Mouse (Mus musculus) ovary, adult 18-20 months (tissue): Measurements from ENCODE around the gene Cpeb3.
"Not testable (repeated sequence)": the region's sequence is repeated elsewhere in the genome, so short reads cannot be mapped to it uniquely, and the experiment has no call there.

ENCODE experiments used
- DNase-seq: peaks from one replicate; pipeline ENCODE4 v3.0.0; 2022; ENCODE audit warnings: low spot score, mixed read lengths

Cpeb3 gene

DNA sequence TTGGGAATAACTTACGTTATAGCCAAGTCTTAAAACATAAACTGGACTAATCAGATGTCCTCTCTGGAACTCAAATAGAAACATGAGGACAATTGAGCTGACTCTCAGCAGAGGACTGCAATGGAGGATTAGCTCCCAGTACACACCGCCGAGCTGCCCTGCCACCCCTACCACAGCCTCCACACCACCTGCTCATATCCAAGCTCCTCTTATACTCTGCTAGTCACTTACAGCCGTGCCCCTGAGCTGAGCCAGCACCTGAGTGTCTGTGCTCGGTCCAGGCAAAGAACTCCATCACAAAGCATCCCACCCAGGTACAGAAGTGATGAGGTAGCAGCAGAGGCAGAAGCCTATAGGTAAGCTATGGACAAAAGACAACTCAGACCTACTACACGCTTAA, 129.2 kb downstream of the Cpeb3 start:
- DNase-seq: no peak

GRCm38 (mm10) chr19:37078571-37078970, 129.8 kb downstream of the Cpeb3 start:
- no peak for DNase-seq

GRCm38 (mm10) chr19:37078064-37078463, 130.3 kb downstream of the Cpeb3 start:
- DNase-seq: peak; percentile 57

- DNase-seq: not testable (repeated sequence)
Observed at GRCm38 (mm10) chr19:37077258-37077657, 131.1 kb downstream of the Cpeb3 start.

GRCm38 (mm10) chr19:37076646-37077045, 131.8 kb downstream of the Cpeb3 start:
- no peak for DNase-seq

- no peak for DNase-seq
Observed at GRCm38 (mm10) chr19:37076116-37076515, 132.3 kb downstream of the Cpeb3 start.

- no peak for DNase-seq
Observed at GRCm38 (mm10) chr19:37075690-37076089, 132.7 kb downstream of the Cpeb3 start.

DNA sequence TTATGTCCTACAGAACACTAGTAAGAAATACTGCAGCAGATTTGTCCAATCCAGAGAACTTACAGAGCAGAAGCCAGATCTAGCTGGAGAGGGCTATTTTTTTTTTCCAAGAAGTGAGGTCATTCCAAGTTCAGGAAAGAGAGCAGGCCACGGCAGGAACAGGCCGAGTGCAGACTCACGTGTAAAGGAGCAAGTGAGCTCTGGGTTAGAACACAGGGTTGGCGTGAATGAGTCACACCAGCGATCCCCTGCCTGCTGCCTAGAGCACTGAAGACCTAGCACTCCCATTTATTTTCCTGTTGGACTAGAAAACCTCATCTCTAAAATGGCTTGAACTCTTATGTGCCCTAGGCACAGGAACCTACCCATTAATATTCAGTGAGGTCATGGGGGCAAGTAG, 133.7 kb downstream of the Cpeb3 start:
- no peak for DNase-seq

GRCm38 (mm10) chr19:37074276-37074675, 134.1 kb downstream of the Cpeb3 start:
- no peak for DNase-seq

- DNase-seq: no peak
Observed at GRCm38 (mm10) chr19:37072871-37073629, 135.4 kb downstream of the Cpeb3 start.

GRCm38 (mm10) chr19:37069243-37069642, 139.2 kb downstream of the Cpeb3 start:
- no peak for DNase-seq

DNA sequence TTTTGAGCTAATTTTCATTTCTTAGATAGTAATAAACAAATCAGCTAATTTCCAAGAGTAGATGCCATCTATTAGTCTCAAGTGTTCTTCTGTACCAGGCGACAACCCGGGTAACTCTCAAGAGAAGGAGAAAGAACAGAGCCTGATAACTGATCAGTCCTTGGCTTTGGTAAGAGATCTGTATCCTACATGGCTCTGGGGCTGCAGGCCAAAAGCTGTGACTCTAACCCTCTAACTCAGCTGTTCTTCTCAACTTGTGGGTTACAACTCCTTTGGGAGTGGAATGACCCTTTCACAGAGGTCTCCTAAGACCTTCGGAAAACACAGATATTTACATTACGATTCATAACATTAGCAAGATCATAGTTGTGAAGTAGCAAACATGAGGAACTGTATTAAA, 148.3 kb downstream of the Cpeb3 start:
- no peak for DNase-seq

DNA sequence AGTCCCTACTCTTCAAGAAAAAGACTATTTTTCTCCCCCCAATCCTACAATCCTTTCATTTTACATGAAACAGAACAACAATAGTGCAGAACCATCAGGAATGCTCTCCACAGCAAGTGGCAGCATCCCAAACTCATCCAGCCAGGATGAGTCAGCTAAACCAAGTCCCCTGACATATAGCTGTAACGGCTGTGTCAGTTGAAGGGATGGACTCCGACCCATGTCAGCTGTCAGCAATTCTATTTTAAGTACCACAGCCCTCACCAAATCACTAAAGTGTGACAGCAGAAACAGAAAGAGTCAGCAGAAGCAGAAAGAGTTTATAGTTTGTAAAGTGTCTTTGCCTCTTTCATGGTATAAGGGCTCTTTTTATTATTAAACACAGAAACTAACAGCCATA, 148.8 kb downstream of the Cpeb3 start:
- DNase-seq: no peak

DNA sequence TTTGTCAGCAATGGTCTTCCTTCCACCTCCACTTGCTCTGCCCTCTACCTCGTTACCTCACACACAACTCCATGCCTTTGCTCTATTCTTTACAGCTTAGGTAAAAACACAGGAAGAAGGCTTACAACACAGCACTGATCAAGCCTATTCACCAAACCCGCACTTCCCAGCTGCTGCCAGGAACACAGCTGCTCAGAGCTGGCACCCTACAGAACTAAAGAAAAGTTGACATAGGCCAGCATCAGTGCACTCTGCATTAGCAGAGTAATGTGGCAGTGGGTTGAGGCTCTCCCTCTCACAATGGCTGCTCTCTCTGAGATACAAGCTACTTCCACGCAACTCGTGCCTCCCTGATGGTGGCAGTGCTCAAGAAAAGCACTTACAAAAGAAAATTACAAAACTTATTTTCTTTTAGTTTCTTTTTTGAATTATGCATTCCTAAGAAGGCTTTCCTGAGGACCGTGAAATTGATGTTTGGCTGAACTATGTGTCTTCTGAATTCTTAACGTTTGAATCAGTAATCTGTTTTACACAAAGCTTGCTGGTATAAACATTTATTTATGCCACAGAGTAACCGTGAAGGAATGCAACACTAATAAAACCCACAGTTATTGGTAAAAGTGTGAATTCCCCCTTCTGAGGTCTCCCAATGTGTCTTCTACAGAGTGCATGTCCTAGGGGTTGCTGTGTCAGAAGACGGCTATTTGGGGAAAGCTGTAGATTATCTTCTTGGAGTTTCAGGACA, 151.1 kb downstream of the Cpeb3 start:
- DNase-seq: no peak

DNA sequence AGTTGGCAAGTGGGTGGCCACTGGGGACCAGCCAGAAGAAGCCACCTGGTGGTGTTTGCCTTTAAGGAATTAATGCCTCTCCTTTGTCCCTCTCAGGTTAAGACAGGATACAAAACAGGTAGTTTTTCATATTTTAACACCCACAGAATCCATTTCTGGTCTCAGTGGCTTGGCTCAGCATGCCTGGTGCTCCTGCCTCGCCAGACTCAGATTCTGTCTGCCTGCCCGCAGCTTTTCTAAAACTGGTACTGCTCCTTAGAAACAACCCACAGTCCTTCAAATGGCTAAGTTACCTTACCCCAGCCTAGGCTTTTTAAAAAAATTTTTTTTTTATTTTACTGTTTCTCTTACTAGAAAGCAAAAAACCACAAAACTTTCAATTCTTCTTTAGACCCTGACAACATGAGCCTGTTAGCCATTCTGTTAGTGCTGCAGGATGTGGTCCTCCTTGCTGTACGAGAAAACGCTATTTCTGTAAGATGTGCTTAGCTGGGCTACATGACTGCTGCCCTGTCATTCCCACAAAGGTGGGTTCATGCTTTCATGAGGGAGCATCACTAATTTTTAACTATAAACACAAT, 152.3 kb downstream of the Cpeb3 start:
- no peak for DNase-seq

DNA sequence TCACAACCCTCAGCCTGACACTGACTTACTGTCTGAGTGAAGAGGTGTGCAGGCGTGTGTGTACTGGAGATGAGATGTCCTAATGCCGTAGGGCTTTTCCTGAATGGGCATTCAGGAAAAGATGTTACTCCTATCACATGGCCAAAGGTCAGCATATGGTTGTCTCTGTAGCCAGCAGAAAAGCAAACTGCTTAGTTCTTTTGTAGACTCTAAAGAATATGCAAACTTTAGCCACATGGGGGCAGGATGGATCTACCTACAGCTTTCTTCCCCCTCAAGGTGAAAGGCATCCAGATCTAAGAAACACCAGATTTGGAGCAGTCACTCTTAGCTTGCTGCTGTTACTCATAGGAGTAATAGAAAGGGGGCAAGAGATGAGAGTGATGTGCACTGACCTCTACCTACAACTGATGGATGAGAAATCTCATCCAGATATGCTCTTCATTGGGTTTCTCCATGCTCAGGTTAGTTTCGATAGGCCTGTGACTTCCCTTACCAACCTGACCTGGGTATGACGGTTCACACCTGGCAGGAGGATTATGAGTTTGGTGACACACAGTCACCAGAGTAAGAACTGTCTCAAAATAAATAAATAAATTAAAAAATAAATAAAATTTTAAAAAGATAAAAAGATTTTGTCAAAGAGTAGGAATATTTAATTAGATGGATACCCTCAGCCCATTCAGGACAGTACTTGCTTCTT, 157.6 kb downstream of the Cpeb3 start:
- DNase-seq: no peak

DNA sequence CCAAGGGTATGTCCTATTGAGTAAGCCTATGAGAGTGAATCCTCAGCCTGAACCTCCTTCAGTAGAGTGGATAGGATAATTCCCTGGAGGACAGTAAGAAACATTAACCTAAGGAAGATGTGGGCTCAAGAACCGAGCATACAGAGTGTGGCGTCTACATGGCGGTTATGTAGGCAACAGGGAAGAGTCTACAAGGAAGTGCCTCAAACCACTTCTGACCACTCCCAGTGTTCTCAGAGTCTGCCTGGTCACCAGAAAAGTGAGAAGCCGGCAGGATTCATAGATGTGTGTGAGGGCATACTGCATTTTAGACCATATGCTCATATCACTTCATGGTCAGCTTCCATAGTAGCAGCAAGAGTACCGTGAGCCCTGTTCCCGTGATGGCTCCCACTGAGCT, 159.9 kb downstream of the Cpeb3 start:
- DNase-seq: no peak

GRCm38 (mm10) chr19:37044431-37044830, 164.0 kb downstream of the Cpeb3 start:
- DNase-seq: no peak

DNA sequence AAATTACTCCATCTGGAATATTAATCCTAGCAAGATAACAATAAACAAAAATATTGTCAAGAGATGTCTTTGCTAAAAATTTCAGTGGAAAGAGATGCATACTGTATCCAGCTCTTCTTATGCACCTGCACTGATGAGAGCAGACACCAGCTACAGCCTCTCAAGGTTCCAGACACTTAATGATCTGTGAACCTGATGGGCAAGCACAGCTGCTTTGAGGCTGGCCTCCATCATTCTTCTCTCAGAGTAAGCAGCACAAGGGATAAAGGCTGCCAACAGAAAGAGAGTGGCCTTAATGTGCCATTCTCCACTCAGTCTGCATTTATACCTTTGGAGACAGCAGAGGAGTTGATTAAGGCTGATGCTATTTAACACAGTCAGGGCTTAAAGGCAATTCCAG, 167.5 kb downstream of the Cpeb3 start:
- DNase-seq: no peak

- no peak for DNase-seq
Observed at GRCm38 (mm10) chr19:37032364-37032763, 176.0 kb downstream of the Cpeb3 start.

DNA sequence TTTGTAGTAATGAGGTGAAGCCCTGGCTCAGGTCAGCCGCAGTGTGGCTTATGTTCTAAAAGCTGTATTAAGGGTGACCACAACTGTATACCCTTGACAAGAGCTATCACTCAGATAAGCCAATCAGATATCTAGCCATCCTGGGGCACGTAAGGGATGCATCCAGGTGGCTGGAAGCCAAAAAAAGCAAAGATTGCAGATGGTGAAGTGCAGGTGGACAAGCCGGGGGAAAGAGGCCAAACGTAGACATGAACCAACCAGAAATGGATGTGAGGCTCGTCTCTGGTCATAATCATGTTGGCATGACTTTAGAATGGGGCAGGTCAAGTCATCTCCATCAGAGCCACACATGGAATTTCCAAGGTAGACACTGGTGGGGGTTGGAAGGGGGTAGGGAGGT, 177.0 kb downstream of the Cpeb3 start:
- no peak for DNase-seq

- DNase-seq: no peak
Observed at GRCm38 (mm10) chr19:37029771-37030170, 178.6 kb downstream of the Cpeb3 start.

GRCm38 (mm10) chr19:37026408-37026807, 182.0 kb downstream of the Cpeb3 start:
- DNase-seq: peak; percentile 54
